Mouse (Mus musculus) liver, embryonic 14.5 days (tissue): ENCODE data around the gene Trio.

Experiments
- CTCF ChIP-seq: IDR thresholded peaks from 2 replicates; pipeline ENCODE4 v1.5.1; 2016; ENCODE audit warnings: antibody characterized with exemption, low read depth, control low read depth
- EP300 ChIP-seq: IDR thresholded peaks from 2 replicates; pipeline ENCODE4 v1.6.1; 2016; ENCODE audit warnings: antibody characterized with exemption, low read depth

- TF ChIP-seq CTCF (no peak), EP300 (no peak)
These were observed 323.3 kb downstream of the Trio start for GRCm38 (mm10) chr15:27702031-27702971.
